Mouse (Mus musculus) fat pad, adult 2 months (tissue): Measurements from ENCODE around the gene Ak2.

Experiments used
- DNase-seq: peaks from one replicate; pipeline ENCODE4 v3.0.0-alpha.2; 2011; ENCODE audit warnings: low read depth, low spot score; ENCODE audit errors: extremely low read depth

Ak2 gene

DNA sequence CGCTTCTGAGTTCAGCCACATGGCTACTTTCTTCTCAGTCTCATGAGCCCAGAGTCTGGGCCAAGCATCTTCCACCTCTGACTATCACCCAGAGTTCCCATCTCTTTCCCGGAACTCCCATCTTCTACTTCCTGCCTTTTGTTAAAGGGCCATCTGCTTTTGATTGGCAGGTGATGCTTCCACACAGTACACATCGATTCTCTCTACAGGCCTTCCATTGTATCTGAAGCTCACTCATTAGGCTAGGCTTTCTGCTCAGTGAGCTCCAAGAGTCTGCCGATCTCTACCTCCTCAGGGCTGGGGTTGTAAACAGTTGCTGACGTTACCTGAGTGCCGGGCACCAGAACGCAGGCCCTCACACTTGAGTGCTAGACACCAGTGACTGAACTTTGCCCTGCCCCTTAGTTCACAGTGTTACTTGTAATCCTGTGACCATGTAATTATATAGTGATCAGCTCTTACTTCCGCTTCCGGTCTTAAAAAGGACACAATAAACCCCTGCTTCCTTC is at the start of gene Ak2:
Gene Ak2 (plus strand): TSS at position 459 of the 509 bp plus-strand sequence.
- DNase-seq, result no peak

DNA sequence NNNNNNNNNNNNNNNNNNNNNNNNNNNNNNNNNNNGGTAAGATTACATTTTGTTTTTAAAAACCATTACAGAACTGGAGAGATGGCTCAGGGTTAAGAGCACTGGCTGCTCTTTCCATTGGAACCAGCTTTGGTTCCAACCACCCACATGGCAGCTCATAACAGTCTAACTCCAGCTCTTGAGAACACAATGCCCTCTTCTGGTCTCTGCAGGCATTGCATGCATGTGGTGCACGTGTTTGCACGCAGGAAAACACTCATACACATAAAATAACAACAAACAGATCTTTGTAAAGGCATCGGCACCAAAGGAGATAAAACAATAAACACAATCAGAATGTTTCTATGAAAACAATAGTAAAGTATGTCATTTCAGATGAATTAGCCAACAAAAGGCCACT is 49.4 kb upstream of the Ak2 start:
- no peak for DNase-seq

DNA sequence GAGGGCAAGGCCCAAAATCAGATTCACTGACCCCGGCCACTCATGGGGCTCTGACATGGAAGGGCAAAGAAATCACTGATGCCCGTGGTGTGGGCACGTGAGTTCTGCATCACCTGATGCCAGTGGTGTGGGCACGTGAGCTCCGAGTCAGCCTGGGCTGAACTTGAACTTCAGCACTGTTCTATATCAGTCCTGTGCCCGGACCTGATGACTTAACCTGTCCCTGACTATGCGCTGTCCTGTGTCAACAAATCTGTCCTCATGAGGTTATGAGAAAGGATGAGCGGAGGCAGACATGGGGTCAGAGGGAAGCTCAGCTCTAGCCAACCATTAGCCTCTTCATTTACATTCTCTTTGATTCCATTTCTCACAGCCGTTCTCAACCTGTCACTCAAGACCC is 45.0 kb upstream of the Ak2 start:
- DNase-seq, result no peak

DNA sequence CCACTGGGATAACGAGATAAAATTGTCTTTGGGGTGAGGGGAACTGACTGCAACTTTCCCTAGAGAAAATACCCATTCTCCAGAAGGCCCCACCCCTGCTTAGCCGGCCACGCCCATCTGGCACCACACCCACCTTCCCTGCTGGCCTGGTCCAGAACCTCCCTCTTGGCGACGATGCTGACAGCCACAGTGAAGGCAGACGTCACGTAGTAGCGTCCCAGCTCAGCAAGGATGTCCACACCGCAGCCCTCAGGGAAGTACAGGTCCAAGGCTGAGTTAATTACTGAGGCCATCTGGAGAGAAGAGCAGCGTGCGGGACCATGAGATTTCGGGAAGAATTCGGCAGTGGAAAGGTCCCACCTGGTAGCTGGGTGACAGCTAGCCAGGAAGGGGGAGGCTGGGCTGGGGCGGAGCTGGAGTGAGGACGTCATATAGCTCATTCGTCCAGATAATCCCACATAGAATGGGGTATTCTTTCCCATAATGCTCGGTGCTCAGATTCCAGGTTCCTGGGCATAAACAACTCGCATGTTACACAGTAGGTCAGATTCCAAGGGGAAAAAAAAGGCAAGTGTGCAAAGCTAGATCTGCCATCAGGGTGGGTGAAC is 44.3 kb upstream of the Ak2 start:
- no peak for DNase-seq

DNA sequence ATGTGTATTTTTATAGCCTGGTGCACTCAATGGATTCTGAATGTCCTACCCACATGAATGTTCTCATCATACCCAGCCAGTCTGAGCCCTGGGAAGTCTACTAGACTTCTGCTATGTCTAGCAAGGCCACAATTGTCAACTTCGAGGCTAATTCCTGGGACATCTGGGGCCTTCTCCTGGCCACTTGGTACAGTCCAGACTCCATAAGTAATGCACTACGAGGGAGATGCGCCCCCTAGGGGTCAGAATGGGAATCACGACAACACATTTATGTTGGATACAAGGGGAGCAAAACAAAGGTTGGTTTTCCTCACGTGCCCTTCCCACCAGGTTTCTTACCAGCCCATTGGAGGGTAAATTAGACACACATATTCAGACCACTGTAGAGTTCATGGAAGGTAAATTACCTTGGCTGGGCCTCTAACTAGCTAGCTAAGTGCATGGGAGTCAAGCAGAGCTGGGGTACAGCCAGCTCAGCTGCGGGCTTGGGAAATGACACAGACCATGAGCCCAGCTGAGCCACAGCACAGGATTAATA is 43.6 kb upstream of the Ak2 start:
- no peak for DNase-seq

DNA sequence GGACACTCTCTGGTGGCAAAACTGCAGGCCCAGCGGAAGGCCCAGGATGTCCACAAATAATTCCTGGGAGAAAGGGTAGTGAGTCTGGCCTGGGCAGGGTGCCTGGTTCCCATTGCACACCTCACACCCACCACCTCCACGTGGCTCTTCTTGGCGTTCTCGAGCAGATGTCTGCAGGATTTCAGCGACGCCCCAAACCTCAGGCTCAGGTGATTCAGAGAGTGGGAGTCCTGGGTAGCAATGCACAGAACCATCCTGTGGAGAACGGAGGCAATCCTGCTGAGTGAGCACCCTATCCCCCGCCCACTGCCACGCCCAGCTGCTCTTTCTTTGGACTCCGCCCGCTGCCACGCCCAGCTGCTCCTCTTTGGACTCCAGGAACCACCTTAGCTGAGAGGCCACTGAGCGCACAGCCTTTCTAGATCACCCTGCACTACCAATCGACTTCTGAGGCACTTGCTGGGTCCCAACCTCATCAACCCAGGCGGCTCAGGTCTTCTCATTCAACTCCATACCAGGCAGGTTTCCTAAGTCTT is 42.2 kb upstream of the Ak2 start:
- no peak for DNase-seq

DNA sequence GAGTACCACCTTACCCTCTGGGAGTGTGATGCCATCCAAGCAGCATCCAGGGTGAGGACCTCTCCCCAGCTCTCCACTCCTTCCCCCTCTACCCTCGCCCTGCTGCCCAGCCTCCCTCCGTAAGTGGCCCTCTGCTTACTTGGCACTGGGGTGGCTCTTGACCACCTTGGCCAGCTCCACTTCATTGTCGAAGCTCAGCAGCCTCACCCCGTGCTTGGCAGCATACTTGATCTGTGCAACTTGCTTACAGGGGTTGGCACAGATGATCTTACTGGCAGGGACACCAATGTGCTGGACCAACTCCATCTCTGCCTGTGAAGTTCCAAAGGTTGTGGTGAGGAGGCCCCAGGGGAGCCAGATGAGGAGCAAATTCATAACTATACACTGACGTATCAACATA is 41.3 kb upstream of the Ak2 start:
- peak; percentile 64 for DNase-seq

DNA sequence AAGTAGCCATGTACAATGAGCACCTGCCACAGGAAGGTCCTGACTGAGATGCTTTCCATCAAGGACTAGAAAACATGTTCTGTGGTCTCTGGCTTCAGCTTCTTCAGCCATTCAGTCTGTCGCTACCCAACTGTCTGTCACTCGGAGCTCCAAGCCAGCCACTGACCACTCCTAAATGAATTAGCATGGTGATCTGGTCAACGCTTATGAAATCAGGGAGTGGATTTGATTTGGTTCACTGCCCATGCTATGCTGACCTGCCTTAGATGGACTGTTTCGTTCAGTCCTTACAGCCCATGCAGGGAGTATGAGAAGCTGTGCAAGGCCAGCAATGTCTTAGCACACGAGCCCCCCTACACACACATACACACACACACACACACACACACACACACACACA is 37.9 kb upstream of the Ak2 start:
- DNase-seq, result no peak

DNA sequence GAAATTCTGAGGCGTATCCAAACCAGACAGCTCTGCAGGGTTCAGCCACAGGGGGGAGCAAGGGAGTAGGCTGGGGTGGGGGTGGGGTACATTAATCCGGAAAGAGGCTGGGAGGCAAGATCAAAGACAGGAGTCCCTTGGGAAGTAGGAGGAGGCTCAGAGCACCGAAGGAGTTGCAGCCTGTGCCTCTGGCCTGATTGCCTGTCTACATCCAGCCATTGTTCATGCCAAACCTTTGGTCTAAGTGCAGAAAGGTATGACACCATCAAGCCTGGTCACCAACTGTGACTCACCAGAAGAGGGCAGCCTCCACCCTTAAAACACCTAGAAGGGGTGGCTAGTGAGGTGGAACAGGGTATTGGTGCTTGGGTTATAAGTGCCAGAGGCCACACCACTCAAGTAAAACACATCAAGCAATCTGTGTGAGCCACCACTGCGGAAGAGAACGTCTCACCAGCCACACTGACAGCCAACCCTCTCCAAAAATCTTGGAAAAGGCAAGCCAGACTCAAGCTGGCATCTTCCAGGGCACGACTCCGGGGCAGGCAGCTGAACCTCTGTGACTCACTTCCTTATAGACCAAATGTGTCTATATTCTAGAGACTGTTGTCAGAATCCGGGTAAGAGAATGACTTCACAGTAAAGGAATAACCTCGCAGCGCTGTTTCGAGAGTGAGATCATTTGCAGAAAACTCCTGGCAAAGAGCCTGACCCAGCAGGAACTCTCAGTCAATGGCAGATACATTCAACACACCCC is 34.4 kb upstream of the Ak2 start:
- DNase-seq, result no peak

DNA sequence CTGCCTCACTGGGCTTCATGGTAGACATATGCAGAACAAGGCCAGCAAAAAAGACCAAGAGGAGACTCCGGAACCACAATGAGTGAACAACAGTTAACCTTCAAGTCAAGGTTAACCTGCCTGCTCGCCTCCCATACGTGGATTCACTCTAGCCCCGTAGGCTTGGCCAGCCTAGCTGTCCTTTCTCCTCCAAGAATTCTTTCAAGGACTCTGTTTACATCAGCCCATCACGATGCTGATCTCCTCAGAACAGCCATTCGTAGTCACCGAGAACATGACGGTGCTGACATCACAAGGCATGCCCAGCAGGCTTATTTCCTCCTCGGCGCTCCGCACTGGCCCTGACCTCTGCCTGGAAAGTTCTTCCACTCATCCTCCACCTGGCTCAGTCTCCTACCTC is 33.6 kb upstream of the Ak2 start:
- no peak for DNase-seq

DNA sequence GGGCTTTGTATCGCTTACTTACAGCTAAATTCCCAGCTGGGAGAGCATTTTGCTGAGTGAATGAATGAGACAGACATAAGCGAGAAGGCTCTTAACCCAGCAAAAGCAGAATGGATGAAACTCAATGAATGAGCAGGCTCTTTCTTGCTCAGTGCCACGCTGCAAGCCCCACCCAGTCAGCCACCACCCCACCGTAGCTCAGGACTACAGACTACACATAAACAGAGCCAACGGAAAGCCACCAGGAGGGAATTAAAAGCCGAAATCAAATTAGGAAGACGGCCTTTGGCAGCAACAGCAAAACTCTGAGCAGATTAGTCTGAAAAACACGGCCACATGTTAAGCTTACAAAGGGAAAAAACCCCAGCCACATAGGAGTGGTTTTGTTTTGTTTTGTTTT is 32.9 kb upstream of the Ak2 start:
- DNase-seq, result no peak

DNA sequence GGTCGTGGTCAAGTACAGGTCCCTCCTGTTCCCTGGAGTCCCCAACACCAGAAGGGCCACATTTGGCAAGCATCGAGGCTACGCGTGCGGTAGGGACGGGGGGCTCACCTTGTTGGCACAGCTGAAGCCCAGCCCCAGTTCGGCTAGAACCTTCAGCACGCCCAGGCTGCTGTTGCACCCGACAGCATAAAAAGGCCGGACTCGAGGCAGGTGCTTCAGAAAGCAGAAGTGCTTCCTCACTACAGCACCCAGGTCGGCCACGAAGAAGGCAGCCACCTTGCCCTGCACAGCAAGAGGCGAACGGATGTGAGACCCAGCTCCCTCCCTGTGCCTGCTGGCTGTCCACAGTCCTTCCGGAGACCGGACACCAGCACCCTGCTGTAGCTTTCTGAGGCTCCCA is 32.1 kb upstream of the Ak2 start:
- DNase-seq, result no peak

DNA sequence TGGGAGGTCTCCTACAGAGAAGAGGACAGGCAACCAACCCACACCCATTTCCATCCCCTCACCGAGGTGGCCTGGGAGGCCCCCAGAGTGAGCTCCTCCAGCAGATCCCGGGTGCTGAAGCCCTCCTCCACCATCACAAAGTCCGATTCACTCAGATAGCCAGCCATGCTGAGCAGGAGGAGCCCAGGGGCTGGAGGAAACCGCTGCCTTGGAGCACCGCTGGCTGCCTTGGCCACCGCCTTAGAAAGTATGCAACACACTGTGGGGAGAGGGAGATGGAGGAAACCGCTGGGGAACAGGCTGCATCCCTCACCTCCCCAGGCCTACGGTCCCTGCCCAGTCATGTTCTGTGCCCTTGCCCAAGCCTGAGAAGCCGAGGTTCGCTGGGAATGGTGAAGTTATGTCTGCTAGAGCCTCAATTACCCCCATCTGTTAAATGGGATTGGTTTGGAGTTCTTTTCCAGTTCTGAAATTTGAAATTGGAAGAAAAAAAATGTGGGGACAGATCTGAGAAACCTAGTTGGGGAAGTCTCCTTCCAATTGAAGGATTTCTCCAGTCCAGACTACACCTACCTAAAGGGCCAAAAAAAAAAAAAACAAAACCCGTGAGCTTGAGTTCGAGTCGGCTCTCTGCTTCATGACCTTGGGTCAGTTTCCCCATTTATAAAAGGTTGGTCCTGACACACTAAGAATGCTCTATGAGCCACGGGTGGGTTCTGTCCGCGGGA is 30.3 kb upstream of the Ak2 start:
- DNase-seq, result no peak

DNA sequence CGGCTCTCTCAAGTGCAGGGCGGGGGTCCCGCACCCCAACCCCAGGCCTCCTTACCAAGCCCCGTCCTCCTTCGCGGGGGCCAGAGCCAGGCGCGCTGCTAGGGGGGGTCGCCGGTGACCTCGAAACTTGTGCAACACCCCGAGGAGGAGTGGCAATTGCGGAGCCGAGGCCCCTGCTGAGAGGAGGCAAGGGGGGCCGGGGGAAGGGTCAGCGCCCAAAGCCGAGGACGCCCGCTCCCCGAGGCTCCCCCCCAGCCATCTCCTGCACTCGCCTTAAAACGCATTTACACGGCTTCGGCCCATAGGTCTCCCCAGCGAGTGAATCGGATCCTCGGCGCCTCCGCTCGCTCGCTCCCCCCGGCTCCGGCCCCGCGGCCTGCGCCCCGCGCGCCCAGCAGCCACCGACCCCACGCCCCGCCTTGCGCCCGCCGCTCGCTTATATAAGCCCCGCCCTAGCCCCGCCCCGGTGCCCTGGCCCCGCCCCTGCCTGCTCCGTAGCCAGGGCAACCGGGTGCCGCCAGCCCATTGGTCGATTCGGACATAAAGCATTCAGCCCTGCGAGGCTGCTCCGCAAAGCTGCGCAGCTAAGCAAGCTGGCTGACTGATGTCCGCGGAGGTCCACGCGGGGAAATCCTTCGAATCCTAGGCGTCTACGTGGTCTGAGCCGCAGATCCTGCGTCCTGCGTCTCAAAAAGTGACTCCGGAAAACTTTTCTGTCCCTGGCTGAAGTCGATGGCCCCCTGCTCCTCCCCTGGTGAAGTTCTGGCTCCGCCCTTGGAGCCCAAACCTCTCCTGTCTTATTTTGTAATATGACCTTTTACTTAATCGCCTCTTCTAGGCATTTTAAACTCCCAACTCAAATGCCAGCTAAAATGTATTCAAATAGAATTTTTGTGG is 29.5 kb upstream of the Ak2 start, which contains the start of gene Azin2:
Gene Azin2 (minus strand): TSS at position 414 of the 897 bp plus-strand sequence.
- no peak for DNase-seq

DNA sequence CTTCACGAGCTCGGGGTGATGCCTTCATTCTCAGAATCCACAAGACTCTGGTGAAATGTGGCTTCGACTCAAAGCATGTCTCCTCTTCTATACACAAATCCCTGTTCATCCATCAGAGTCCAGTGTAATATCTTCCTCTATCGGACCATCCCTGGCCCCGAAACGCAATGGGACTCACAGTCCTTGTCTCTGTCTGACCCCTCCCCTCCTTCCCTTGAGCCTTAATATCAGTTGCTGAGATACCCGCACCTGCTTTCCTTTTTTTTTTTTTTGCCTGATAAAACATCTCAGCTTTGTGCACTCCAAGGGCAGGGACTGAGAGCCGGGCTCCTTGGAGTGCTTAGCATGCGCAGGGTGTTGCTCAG is 28.9 kb upstream of the Ak2 start:
- no peak for DNase-seq

DNA sequence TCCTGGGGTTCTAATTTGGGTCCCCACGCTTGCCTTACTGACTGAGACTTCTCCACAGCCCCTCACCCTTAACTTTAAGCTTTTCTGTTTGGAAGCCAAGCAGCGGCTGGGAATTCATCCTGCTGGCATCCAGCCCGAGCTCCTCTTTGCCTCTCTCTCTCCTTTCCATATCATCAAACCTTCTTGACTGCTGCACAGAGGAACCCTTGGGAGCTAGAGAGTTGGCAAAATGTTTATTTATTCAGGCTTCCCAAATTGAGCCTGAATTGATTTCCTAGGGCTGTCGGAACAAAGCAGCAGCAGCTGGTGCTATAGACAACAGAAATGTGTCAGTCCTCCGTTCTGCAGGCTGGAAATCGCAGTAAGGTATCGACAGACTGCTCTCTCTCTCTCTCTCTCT is 25.0 kb upstream of the Ak2 start:
- DNase-seq, result no peak

DNA sequence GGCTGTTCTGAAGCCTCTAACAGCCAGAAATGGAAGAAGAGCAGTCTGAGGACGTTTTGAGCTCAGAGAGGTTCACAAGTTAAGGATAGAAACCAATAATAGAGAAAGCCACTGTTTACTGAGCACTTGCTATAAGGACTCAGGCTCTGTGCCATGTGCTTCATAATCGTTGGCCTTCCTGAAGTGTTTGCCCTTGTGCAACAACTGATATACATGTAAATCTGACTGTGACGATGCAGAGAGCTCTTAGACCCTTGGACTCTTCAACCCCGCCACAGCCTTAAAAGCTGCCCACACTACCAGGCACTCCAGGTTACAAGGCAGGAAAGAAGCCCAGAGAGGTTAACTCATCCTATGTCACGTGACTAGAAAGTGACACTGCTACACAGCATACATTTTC is 22.7 kb upstream of the Ak2 start:
- no peak for DNase-seq

DNA sequence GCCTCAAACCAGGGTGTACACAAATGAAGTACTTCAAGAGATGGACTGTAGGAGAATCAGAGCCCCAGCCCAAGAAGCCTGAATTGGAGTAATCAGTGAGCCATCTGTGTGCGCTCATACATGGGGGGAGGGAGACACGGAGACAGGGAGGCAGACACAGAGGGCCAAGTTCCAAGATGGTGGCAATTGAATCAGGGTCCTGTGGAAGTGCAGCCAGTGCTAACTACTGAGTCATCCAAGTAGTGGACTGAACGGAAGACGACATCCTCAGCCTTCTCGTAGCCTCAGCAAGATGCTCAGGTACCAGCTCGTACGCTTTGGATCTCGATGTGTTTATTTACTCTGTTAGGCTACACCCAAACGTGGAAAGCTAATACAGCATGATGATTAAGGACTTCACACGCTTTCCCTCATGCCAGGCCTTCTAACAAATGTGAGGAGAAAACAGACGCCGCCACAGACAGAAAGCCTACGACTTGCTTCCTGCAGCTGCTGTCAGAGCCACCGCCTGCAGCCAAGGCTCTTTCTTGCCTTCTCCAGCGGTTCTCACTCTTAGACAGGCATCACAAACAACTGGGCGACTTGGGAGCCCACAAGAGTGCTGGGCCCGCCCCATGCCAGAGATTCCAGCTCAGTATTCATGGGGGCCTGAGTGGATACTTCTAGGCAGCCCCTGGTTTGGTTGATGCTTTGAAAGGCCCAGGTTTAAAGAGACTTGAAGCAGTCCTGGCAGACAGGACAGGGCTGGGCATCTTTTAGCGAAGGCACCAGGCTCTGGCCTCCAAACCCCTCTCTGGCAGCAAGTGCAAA is 21.9 kb upstream of the Ak2 start:
- DNase-seq, result no peak

DNA sequence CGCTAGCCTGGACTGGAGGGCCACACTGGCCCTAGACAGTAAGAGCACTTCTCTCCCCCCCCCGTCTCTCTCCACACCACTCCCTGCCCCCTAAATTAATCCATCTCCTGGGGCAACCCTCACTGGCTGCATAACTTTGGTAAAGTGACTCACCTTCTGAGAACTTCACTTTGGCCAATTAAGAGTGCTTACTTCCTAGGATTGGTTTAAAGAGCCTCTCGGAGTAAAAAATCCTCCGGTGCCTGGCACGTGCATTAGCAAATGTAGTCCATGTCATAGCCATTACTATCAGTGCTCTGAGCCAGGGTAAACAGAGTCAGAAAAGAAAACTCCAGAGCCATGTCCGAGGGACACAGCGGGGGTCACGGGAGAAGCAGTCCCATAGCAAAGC is 21.3 kb upstream of the Ak2 start:
- DNase-seq, result no peak
